Mouse (Mus musculus) forebrain, postnatal 0 days (tissue): ENCODE measurements at regions not wholly inside any gene's neighbourhood (a gene's known extent, or its start where the extent isn't known, plus 50 kb on each side); places are given as distances from the start of the nearest gene placed in this dataset.

Experiments used
- ATAC-seq: fragments of 200-750 bp; cut with Nextera tagmentation; 2 replicates; pipeline ENCODE4 v1.8.0; 2017; ENCODE audit warnings: mild to moderate bottlenecking, moderate library complexity
- DNase-seq: peaks from one replicate; pipeline ENCODE4 v3.0.0-alpha.2; 2015
- H3K27ac ChIP-seq: fragments of 300-500 bp; sonication (generic); 2 replicates; pipeline ENCODE4 v1.5.1; 2014; ENCODE audit warnings: low read depth, mild to moderate bottlenecking, antibody characterized with exemption, low read length, moderate library complexity, mixed read lengths
- H3K27me3 ChIP-seq: fragments of 300-500 bp; sonication (generic); 2 replicates; pipeline ENCODE4 v1.6.1; 2014; ENCODE audit warnings: mild to moderate bottlenecking, low read length, mixed read lengths; ENCODE audit not compliant: insufficient read depth
- H3K36me3 ChIP-seq: fragments of 300-500 bp; sonication (generic); 2 replicates; pipeline ENCODE4 v1.6.1; 2014; ENCODE audit warnings: mild to moderate bottlenecking, moderate library complexity; ENCODE audit not compliant: insufficient read depth
- H3K4me1 ChIP-seq: fragments of 300-500 bp; sonication (generic); 2 replicates; pipeline ENCODE4 v1.6.1; 2014; ENCODE audit warnings: antibody characterized with exemption; ENCODE audit not compliant: insufficient read depth
- H3K4me2 ChIP-seq: fragments of 300-500 bp; sonication (generic); 2 replicates; pipeline ENCODE4 v1.6.1; 2014; ENCODE audit warnings: low read depth, mild to moderate bottlenecking, moderate library complexity
- H3K4me3 ChIP-seq: fragments of 300-500 bp; sonication (generic); 2 replicates; pipeline ENCODE4 v1.5.1; 2014; ENCODE audit warnings: low read depth, low read length, mixed read lengths
- H3K9ac ChIP-seq: fragments of 300-500 bp; sonication (generic); 2 replicates; pipeline ENCODE4 v1.6.1; 2014; ENCODE audit warnings: mild to moderate bottlenecking
- H3K9me3 ChIP-seq: fragments of 300-500 bp; sonication (generic); 2 replicates; pipeline ENCODE4 v1.6.1; 2016; ENCODE audit warnings: low read length
- CTCF ChIP-seq: sonication (generic); IDR thresholded peaks from 2 replicates; pipeline ENCODE4 v1.5.1; 2016; ENCODE audit warnings: antibody characterized with exemption, control low read depth, low read depth
- WGBS: fragments of 180-500 bp; shearing (Covaris S2); extraction: QIAGEN DNeasy Blood & Tissue Kit; methylation state at CpG from one replicate; pipeline ENCODE4 v1.1.7; 2014; 5-methylcytosine and 5-hydroxymethylcytosine counted together

DNA sequence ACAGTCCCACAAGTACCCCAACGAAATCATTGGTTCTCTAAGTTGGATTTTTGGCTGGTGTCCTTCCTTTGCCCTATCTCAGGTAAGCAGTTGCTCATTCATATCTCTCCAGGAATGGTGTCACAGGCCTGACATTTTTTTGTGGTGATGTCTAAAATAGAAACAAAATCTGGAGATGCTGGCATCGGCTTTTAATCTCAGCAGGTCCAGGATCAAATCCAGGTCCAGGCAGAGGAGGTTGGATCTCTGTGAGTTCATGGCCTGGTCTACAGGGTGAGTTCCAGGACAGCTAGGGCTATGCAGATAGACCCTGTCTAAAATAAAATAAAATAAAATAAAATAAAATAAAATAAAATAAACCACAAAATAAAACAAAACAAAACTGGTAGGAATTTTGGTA is 93.7 kb downstream of the Uncx start:
- TF ChIP-seq CTCF = no peak
- no peak overlapping the region for H3K9ac ChIP-seq
- H3K4me1 ChIP-seq = no peaks in the 10 kb centered on the region
- 93% methylated on average over 2 of the region's 2 CpGs for WGBS
- no peak overlapping the region for H3K4me3 ChIP-seq
- H3K36me3 ChIP-seq = no peaks in the 10 kb centered on the region
- H3K27me3 ChIP-seq = no peaks in the 10 kb centered on the region
- no peak overlapping the region for H3K4me2 ChIP-seq
- DNase-seq (no peak), ATAC-seq (no peak)
- no peaks in the 10 kb centered on the region for H3K9me3 ChIP-seq
- no peak overlapping the region for H3K27ac ChIP-seq

DNA sequence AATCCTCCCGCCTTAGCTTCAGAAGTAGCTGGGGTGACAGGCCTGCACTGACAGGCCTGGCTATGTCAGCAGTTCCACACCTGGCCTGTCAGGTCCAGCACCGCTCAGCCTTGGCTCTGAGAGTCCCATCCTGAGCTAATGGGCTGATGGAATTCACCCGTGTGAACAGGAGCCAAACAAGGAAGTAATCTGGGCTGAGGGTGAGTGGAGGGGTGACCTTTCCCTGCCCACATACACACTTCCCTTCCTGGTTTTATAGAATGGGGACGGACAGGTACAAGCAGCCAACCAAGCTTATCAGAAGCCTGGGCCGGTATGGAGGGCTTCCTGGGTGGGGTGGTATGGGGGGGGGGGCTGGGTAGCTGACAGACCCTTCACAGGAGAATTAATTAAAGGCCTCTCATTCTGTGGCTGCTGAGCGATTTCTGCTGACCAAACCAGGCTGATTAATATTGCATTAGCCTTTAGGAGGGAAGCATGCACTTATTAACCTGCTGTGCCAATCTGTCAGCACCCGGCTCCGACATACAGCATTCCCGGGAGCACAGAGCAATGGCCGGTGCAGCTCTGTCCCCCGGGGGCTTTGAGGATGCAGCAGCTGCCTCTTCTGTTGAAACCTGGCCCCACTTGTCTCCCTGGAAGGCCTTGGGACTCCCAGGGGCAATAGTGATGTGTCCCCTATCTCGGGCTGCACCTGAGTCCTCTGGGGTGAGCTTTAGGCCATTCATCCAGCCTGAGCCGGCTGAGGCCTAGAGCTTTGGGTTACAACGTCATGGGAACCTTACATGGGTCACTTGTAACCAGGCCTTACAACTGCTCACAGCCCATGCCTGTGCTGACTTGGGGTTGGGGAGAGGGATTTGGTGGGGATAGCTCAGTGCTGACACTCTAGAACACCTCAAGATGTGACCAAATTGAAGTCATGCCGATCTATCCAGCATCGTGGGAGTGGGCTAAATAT is 95.2 kb downstream of the Micall2 start:
- DNase-seq (no peak), ATAC-seq (no peak)
- no peak for TF ChIP-seq CTCF
- Histone ChIP-seq H3K9me3 (no peaks in the 10 kb centered on the region), H3K9ac (no peak overlapping the region), H3K36me3 (no peaks in the 10 kb centered on the region), H3K4me1 (no peaks in the 10 kb centered on the region), H3K27me3 (no peaks in the 10 kb centered on the region), H3K4me3 (no peak overlapping the region), H3K4me2 (no peak overlapping the region), H3K27ac (no peak overlapping the region)
- 70% methylated on average over 16 of the region's 16 CpGs for WGBS

DNA sequence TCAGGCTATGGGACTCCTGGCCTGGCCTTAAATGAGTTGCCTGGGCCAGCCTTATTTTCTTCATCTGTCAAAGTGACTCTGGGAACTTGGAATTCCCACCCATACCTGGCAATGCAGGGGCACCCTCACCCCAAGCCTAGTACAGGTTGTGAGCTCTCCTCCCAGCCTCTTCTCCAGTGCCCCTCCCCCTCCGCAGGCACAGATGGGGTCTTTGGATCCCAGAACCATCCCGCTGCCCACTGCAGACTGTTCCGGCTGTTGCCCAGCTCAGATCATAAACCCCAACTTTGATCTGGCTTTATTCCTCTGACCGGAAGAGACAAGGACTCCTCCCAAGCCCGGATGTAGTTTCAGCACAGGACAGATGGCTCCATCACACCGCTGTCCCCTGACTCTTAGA is 91.3 kb downstream of the Micall2 start:
- Histone ChIP-seq H3K9ac (no peak overlapping the region), H3K4me3 (no peak overlapping the region), H3K36me3 (no peaks in the 10 kb centered on the region), H3K4me2 (no peak overlapping the region), H3K27me3 (no peaks in the 10 kb centered on the region), H3K27ac (no peak overlapping the region), H3K4me1 (no peaks in the 10 kb centered on the region), H3K9me3 (no peaks in the 10 kb centered on the region)
- no peak for ATAC-seq
- no peak for DNase-seq
- WGBS = 89% methylated on average over 6 of the region's 6 CpGs
- no peak for TF ChIP-seq CTCF

DNA sequence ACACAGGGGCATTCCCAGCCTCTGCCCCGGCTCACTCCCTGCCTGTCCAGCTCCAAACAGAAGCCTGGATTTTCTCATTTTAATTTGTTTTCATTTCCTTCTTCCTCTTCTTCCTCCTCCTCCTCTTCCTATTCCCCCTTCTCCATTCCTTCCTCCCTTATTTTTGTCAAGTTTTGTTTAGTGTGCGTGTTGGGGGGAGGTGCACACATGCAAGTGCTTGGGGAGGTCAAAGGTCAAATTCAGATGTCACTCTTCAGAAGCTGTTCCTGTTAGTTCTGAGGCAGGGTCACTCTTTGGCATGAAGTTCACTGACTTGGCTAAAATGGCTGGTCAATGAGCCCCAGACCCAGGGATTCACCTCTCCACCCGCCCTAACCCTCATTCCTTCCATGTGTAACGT is 85.1 kb downstream of the Micall2 start:
- WGBS = 52% methylated on average over 4 of the region's 4 CpGs
- ATAC-seq = no peak
- DNase-seq = no peak

More for the DNA sequence above, 85.1 kb downstream of the Micall2 start:
- TF ChIP-seq CTCF = no peak
- no peaks in the 10 kb centered on the region for H3K9me3 ChIP-seq
- no peak overlapping the region for H3K27ac ChIP-seq
- no peak overlapping the region for H3K9ac ChIP-seq
- H3K4me3 ChIP-seq = no peak overlapping the region
- H3K4me2 ChIP-seq = no peak overlapping the region
- H3K36me3 ChIP-seq = no peaks in the 10 kb centered on the region
- peaks cover 4% of the 10 kb centered on the region; the same call in 1 of the 2 replicates for H3K27me3 ChIP-seq
- no peaks in the 10 kb centered on the region for H3K4me1 ChIP-seq
